Mouse (Mus musculus): ENCODE results near the gene Retnlg. TPM values are rescaled to one million over a fixed set of nuclear protein-coding genes. Genes with fewer than 3 reads are reported as not detected.

The Retnlg gene
- polyA plus RNA-seq, 1 experiment from 2014 or later: not detected

Other genes with a start within 250 kb of the Retnlg start
- gene Trat1, start 100.6 kb upstream of the Retnlg start, polyA plus RNA-seq (2014; fragmentation: Nextera tagmentation; extraction: Ambion mirVana): not detected in 2 replicates
- gene Retnlb, start 55.8 kb upstream of the Retnlg start, polyA plus RNA-seq (2014; fragmentation: Nextera tagmentation; extraction: Ambion mirVana): not detected in 2 replicates
- not detected in 2 replicates for gene Retnla, start 30.1 kb upstream of the Retnlg start, polyA plus RNA-seq (2014; fragmentation: Nextera tagmentation; extraction: Ambion mirVana)
- 51.3 and 54.6 TPM in 2 replicates for gene Dzip3, start 121.5 kb downstream of the Retnlg start, polyA plus RNA-seq (2014; fragmentation: Nextera tagmentation; extraction: Ambion mirVana)
- gene Cip2a, start 121.6 kb downstream of the Retnlg start, polyA plus RNA-seq (2014; fragmentation: Nextera tagmentation; extraction: Ambion mirVana): 35.9 and 39.3 TPM in 2 replicates
- not detected in 2 replicates for gene Myh15, start 184.9 kb downstream of the Retnlg start, polyA plus RNA-seq (2014; fragmentation: Nextera tagmentation; extraction: Ambion mirVana)